Mouse (Mus musculus) cerebellum, adult 2 months (tissue): ENCODE results near the gene Dok3. TPM values are rescaled to one million over a fixed set of nuclear protein-coding genes. Genes with fewer than 3 reads are reported as not detected.
A peak's percentile ranks its signal among the peaks of the same experiment; 100 is the strongest.
"Not testable (repeated sequence)": the region's sequence is repeated elsewhere in the genome, so short reads cannot be mapped to it uniquely, and the experiment has no call there.

Source experiments
- DNase-seq, 2 experiments: peaks; one replicate each; pipeline ENCODE4 v3.0.0; 2021
- H3K27ac ChIP-seq: fragments of 200-500 bp; 2 replicates; pipeline ENCODE4 v1.5.1; 2012; ENCODE audit warnings: low read length, control low read depth, inconsistent platforms; ENCODE audit not compliant: insufficient read depth
- H3K27me3 ChIP-seq: fragments of 200-500 bp; 2 replicates; pipeline ENCODE4 v1.6.1; 2012; ENCODE audit warnings: inconsistent platforms, mild to moderate bottlenecking, low read length, moderate library complexity; ENCODE audit not compliant: control insufficient read depth, insufficient read depth
- H3K4me1 ChIP-seq: fragments of 200-500 bp; 2 replicates; pipeline ENCODE4 v1.6.1; 2011; ENCODE audit warnings: low read length; ENCODE audit not compliant: control insufficient read depth, insufficient read depth
- H3K4me3 ChIP-seq: fragments of 200-500 bp; replicated peaks from 2 replicates; pipeline ENCODE3; 2011; ENCODE audit warnings: mild to moderate bottlenecking, low read depth, low read length, control low read depth; ENCODE audit not compliant: insufficient read depth
- CTCF ChIP-seq: fragments of 200-500 bp; IDR thresholded peaks from 2 replicates; pipeline ENCODE4 v1.5.1; 2011; ENCODE audit warnings: low read depth, mild to moderate bottlenecking, control low read depth, low read length, moderate library complexity, borderline replicate concordance; ENCODE audit not compliant: insufficient read depth
- POLR2A ChIP-seq: fragments of 200-500 bp; IDR thresholded peaks from 2 replicates; pipeline ENCODE4 v1.6.1; 2011; ENCODE audit warnings: low read length, control low read depth, borderline replicate concordance; ENCODE audit not compliant: insufficient read depth
- WGBS: fragments of 180-500 bp; shearing (Covaris S2); methylation state at CpG from one replicate; pipeline ENCODE4 v1.1.7; 2018; 5-methylcytosine and 5-hydroxymethylcytosine counted together
- polyA plus RNA-seq: library from polyadenylated mRNA; depleted of rRNA; stranded (reverse); fragments of >200 nt; gene quantifications from 2 replicates; pipeline ENCODE4 v1.2.3, GENCODE M21; 2012; rRNA removed

Dok3 gene
- polyA plus RNA-seq = 9.3 and 9.8 TPM in 2 replicates

- no peak within 1 kb of the TSS for H3K4me3 ChIP-seq
- no peak for TF ChIP-seq POLR2A
- TF ChIP-seq CTCF = no peak
- no peak for DNase-seq
- H3K27ac ChIP-seq = no peak within 1 kb of the TSS
- WGBS = 75% methylated on average over 8 of the region's 8 CpGs
- H3K27me3 ChIP-seq = no peaks in the 10 kb centered on the region
- no peaks in the 10 kb centered on the region for H3K4me1 ChIP-seq
Observed at GRCm38 (mm10) chr13:55529198-55529915, at the start of gene Dok3. TSS of gene Dok3 (minus strand) at chr13:55529296.

- H3K27ac ChIP-seq = no peak overlapping the region
- 79% methylated on average over 4 of the region's 4 CpGs for WGBS
- no peaks in the 10 kb centered on the region for H3K27me3 ChIP-seq
- no peaks in the 10 kb centered on the region for H3K4me1 ChIP-seq
- no peak for DNase-seq
- no peak overlapping the region for H3K4me3 ChIP-seq
- TF ChIP-seq CTCF = no peak
- TF ChIP-seq POLR2A = no peak
Observed at GRCm38 (mm10) chr13:55578086-55578485, 49.0 kb upstream of the Dok3 start.

- not testable (repeated sequence) for H3K27ac ChIP-seq, H3K4me1 ChIP-seq, H3K27me3 ChIP-seq, H3K4me3 ChIP-seq, DNase-seq
- WGBS = 90% methylated on average over 7 of the region's 7 CpGs
Observed at GRCm38 (mm10) chr13:55576872-55577271, 47.8 kb upstream of the Dok3 start.

GRCm38 (mm10) chr13:55575932-55576331, 46.8 kb upstream of the Dok3 start:
- Histone ChIP-seq H3K27ac (no peak overlapping the region), H3K4me1 (0 out of 2 replicates have a peak, but pooled peaks cover 2% of the 10 kb centered on the region), H3K4me3 (no peak overlapping the region), H3K27me3 (no peaks in the 10 kb centered on the region)
- 72% methylated on average over 5 of the region's 5 CpGs for WGBS
- DNase-seq = no peak
- TF ChIP-seq CTCF = no peak
- TF ChIP-seq POLR2A = no peak

GRCm38 (mm10) chr13:55574321-55574720, 45.2 kb upstream of the Dok3 start:
- no peak for DNase-seq
- TF ChIP-seq CTCF (no peak), POLR2A (no peak)
- H3K27ac ChIP-seq = no peak overlapping the region
- peaks cover 4% of the 10 kb centered on the region for H3K4me1 ChIP-seq
- no peak overlapping the region for H3K4me3 ChIP-seq
- 72% methylated on average over 5 of the region's 5 CpGs for WGBS
- no peaks in the 10 kb centered on the region for H3K27me3 ChIP-seq

- H3K4me1 ChIP-seq = peaks cover 9% of the 10 kb centered on the region
- H3K27ac ChIP-seq = no peak within 1 kb of the TSS
- no peak for TF ChIP-seq CTCF
- TF ChIP-seq POLR2A = no peak
- H3K4me3 ChIP-seq = no peak within 1 kb of the TSS
- no peaks in the 10 kb centered on the region for H3K27me3 ChIP-seq
- 100% methylated on average over 2 of the region's 2 CpGs for WGBS
- no peak for DNase-seq
Observed at GRCm38 (mm10) chr13:55573432-55573831, 44.3 kb upstream of the Dok3 start, which contains the start of gene Tmed9. TSS of gene Tmed9 (plus strand) at chr13:55573732.

- Histone ChIP-seq H3K27ac (no peak overlapping the region), H3K4me3 (no peak overlapping the region), H3K4me1 (peaks cover 16% of the 10 kb centered on the region), H3K27me3 (no peaks in the 10 kb centered on the region)
- WGBS = 80% methylated on average over 2 of the region's 2 CpGs
- TF ChIP-seq POLR2A = no peak
- TF ChIP-seq CTCF = no peak
- DNase-seq = no peak
Observed at GRCm38 (mm10) chr13:55571977-55572376, 42.9 kb upstream of the Dok3 start.

- peak; percentile 94 to 97 for DNase-seq
- H3K4me1 ChIP-seq = peaks cover 16% of the 10 kb centered on the region
Observed at GRCm38 (mm10) chr13:55571027-55571751, 42.1 kb upstream of the Dok3 start, which contains the start of gene Fam193b. TSS of gene Fam193b (minus strand) at chr13:55571120.

More at GRCm38 (mm10) chr13:55571027-55571751, 42.1 kb upstream of the Dok3 start, which contains the start of gene Fam193b:
- TF ChIP-seq POLR2A = peak; percentile 83; the same call in 1 of the 2 replicates
- no peak for TF ChIP-seq CTCF
- H3K27me3 ChIP-seq = no peaks in the 10 kb centered on the region
- peak within 1 kb of the TSS; percentile 98 for H3K4me3 ChIP-seq
- under 1% methylated on average over 47 of the region's 47 CpGs for WGBS
- peak within 1 kb of the TSS; percentile 85 for H3K27ac ChIP-seq
